Mouse (Mus musculus): ENCODE measurements around the gene Apba1. TPM values are rescaled to one million over a fixed set of nuclear protein-coding genes. Genes with fewer than 3 reads are reported as not detected.

Apba1 gene
- total RNA-seq, 2 experiments from 2014 or later, result 185 to 190 TPM

- intact Hi-C loops (cut with DNase I), result loop anchor here (2.0 to 5.0 kb wide), 5 partner anchors 97 to 661 kb away; partner anchors contain the start of gene Apba1
- DNase-seq (ENCODE audit: low spot score in 2 of 2), result peak in 1 of 2 experiments; percentile 34
Observed at GRCm38 (mm10) chr19:23960275-23960674, 201.6 kb downstream of the Apba1 start.

GRCm38 (mm10) chr19:23960831-23961447 lies 202.3 kb downstream of the Apba1 start:
- intact Hi-C loops (cut with DNase I), result loop anchor here (2.0 to 5.0 kb wide), 5 partner anchors 98 to 662 kb away; partner anchors contain the start of gene Apba1
- DNase-seq (ENCODE audit: low spot score in 2 of 2), result no peak

- intact Hi-C loops (cut with DNase I), result loop anchor here (2.0 to 5.0 kb wide), 5 partner anchors 99 to 663 kb away; partner anchors contain the start of gene Apba1
- DNase-seq (ENCODE audit: low spot score in 2 of 2), result peak; percentile 47 to 61
Observed at GRCm38 (mm10) chr19:23961516-23961915, 202.8 kb downstream of the Apba1 start.

GRCm38 (mm10) chr19:23964401-23964910 lies 205.8 kb downstream of the Apba1 start:
- DNase-seq (ENCODE audit: low spot score in 2 of 2), result no peak
- intact Hi-C loops (cut with DNase I), result loop anchor here (5.0 kb wide), 3 partner anchors 207 to 592 kb away; partner anchors contain the start of gene Apba1

- DNase-seq (ENCODE audit: low spot score in 2 of 2), result no peak
- intact Hi-C loops (cut with DNase I), result no loop called here
Observed at GRCm38 (mm10) chr19:23966376-23966775, 207.7 kb downstream of the Apba1 start.

GRCm38 (mm10) chr19:23967156-23967555 lies 208.5 kb downstream of the Apba1 start:
- peak; percentile 57 to 70 for DNase-seq (ENCODE audit: low spot score in 2 of 2)
- intact Hi-C loops (cut with DNase I), result no loop called here

- intact Hi-C loops (cut with DNase I), result no loop called here
- DNase-seq (ENCODE audit: low spot score in 2 of 2), result no peak
Observed at GRCm38 (mm10) chr19:23968125-23968861, 209.6 kb downstream of the Apba1 start.

- no peak for DNase-seq (ENCODE audit: low spot score in 2 of 2)
- intact Hi-C loops (cut with DNase I), result no loop called here
Observed at GRCm38 (mm10) chr19:23968862-23969225, 210.2 kb downstream of the Apba1 start.

GRCm38 (mm10) chr19:23970374-23970773 lies 211.7 kb downstream of the Apba1 start:
- intact Hi-C loops (cut with DNase I), result no loop called here
- DNase-seq (ENCODE audit: low spot score in 2 of 2), result no peak

- intact Hi-C loops (cut with DNase I), result no loop called here
- DNase-seq (ENCODE audit: low spot score in 2 of 2), result no peak
Observed at GRCm38 (mm10) chr19:23971391-23971790, 212.7 kb downstream of the Apba1 start.

- no peak for DNase-seq (ENCODE audit: low spot score in 2 of 2)
Observed at GRCm38 (mm10) chr19:23972881-23973649, 214.4 kb downstream of the Apba1 start.

GRCm38 (mm10) chr19:23977901-23978443 lies 219.3 kb downstream of the Apba1 start:
- intact Hi-C loops (cut with DNase I), result no loop called here
- DNase-seq (ENCODE audit: low spot score in 2 of 2), result no peak

More at GRCm38 (mm10) chr19:23972881-23973649, 214.4 kb downstream of the Apba1 start:
- intact Hi-C loops (cut with DNase I), result no loop called here

GRCm38 (mm10) chr19:23980598-23980997 lies 221.9 kb downstream of the Apba1 start:
- intact Hi-C loops (cut with DNase I), result no loop called here
- DNase-seq (ENCODE audit: low spot score in 2 of 2), result peak; percentile 62 to 85

- intact Hi-C loops (cut with DNase I), result no loop called here
- DNase-seq (ENCODE audit: low spot score in 2 of 2), result no peak
Observed at GRCm38 (mm10) chr19:23984186-23984585, 225.5 kb downstream of the Apba1 start.

- intact Hi-C loops (cut with DNase I), result no loop called here
- no peak for DNase-seq (ENCODE audit: low spot score in 2 of 2)
Observed at GRCm38 (mm10) chr19:23987291-23987690, 228.6 kb downstream of the Apba1 start.

- intact Hi-C loops (cut with DNase I), result no loop called here
- no peak for DNase-seq (ENCODE audit: low spot score in 2 of 2)
Observed at GRCm38 (mm10) chr19:23988166-23988565, 229.5 kb downstream of the Apba1 start.

GRCm38 (mm10) chr19:23995766-23996399 lies 237.2 kb downstream of the Apba1 start:
- intact Hi-C loops (cut with DNase I), result no loop called here
- DNase-seq (ENCODE audit: low spot score in 2 of 2), result no peak
